Mouse (Mus musculus): ENCODE measurements around the gene Timm17b. TPM values are rescaled to one million over a fixed set of nuclear protein-coding genes. Genes with fewer than 3 reads are reported as not detected.
A peak's percentile ranks its signal among the peaks of the same experiment; 100 is the strongest.
"Not testable (repeated sequence)": the region's sequence is repeated elsewhere in the genome, so short reads cannot be mapped to it uniquely, and the experiment has no call there.

Timm17b gene
- polyA plus RNA-seq, 1 experiment from 2014 or later, result 173 TPM

GRCm38 (mm10) chrX:7910473-7910872, 11.3 kb downstream of the Timm17b start:
- Histone ChIP-seq H3K4me3 (ENCODE audit: low read length) (no peak overlapping the region), H3K9me3 (ENCODE audit: control insufficient read depth, low read length) (no peaks in the 10 kb centered on the region), H3K27ac (ENCODE audit: low read depth, low read length) (no peak overlapping the region), H3K9ac (ENCODE audit: low read depth, low read length) (no peak overlapping the region), H3K4me1 (ENCODE audit: control insufficient read depth, insufficient read depth, low read length) (no peaks in the 10 kb centered on the region), H3K36me3 (ENCODE audit: control insufficient read depth, insufficient read depth, low read length) (peaks cover 5% of the 10 kb centered on the region; the same call in 1 of the 2 replicates), H3K4me2 (replicated peaks; ENCODE audit: low read depth, low read length) (no peak overlapping the region), H3K27me3 (ENCODE audit: control insufficient read depth, insufficient read depth, low read length) (no peaks in the 10 kb centered on the region)
- no peak for ATAC-seq (ENCODE audit: low FRiP score, low TSS enrichment)
- WGBS, result 65% methylated on average over 6 of the region's 6 CpGs

- not testable (repeated sequence) for ATAC-seq (ENCODE audit: low FRiP score, low TSS enrichment); H3K36me3 ChIP-seq (ENCODE audit: control insufficient read depth, insufficient read depth, low read length); H3K9ac ChIP-seq (ENCODE audit: low read depth, low read length); H3K27ac ChIP-seq (ENCODE audit: low read depth, low read length); H3K4me2 ChIP-seq (replicated peaks; ENCODE audit: low read depth, low read length); H3K4me1 ChIP-seq (ENCODE audit: control insufficient read depth, insufficient read depth, low read length); H3K4me3 ChIP-seq (ENCODE audit: low read length); H3K9me3 ChIP-seq (ENCODE audit: control insufficient read depth, low read length)
- WGBS, result 30% methylated on average over 3 of the region's 3 CpGs
- H3K27me3 ChIP-seq (ENCODE audit: control insufficient read depth, insufficient read depth, low read length), result peaks cover 13% of the 10 kb centered on the region
Observed at GRCm38 (mm10) chrX:7915669-7916068, 16.5 kb downstream of the Timm17b start.

- not testable (repeated sequence) for H3K36me3 ChIP-seq (ENCODE audit: control insufficient read depth, insufficient read depth, low read length)
- peaks cover 33% of the 10 kb centered on the region for H3K27me3 ChIP-seq (ENCODE audit: control insufficient read depth, insufficient read depth, low read length)
Observed at GRCm38 (mm10) chrX:7917960-7918359, 18.8 kb downstream of the Timm17b start.

GRCm38 (mm10) chrX:7919601-7920383, 20.6 kb downstream of the Timm17b start, which contains the start of gene Pcsk1n:
Pcsk1n (plus strand) TSS chrX:7919822.
- H3K9me3 ChIP-seq (ENCODE audit: control insufficient read depth, low read length), result no peaks in the 10 kb centered on the region
- H3K27me3 ChIP-seq (ENCODE audit: control insufficient read depth, insufficient read depth, low read length), result peaks cover 35% of the 10 kb centered on the region
- no peak within 1 kb of the TSS for H3K9ac ChIP-seq (ENCODE audit: low read depth, low read length)
- H3K27ac ChIP-seq (ENCODE audit: low read depth, low read length), result no peak within 1 kb of the TSS
- H3K4me1 ChIP-seq (ENCODE audit: control insufficient read depth, insufficient read depth, low read length), result no peaks in the 10 kb centered on the region
- H3K4me2 ChIP-seq (replicated peaks; ENCODE audit: low read depth, low read length), result peak within 1 kb of the TSS; percentile 29
- ATAC-seq (ENCODE audit: low FRiP score, low TSS enrichment), result peak; percentile 62
- H3K36me3 ChIP-seq (ENCODE audit: control insufficient read depth, insufficient read depth, low read length), result no peaks in the 10 kb centered on the region
- 20% methylated on average over 40 of the region's 40 CpGs for WGBS
- peak within 1 kb of the TSS; percentile 17 for H3K4me3 ChIP-seq (ENCODE audit: low read length)

More at GRCm38 (mm10) chrX:7917960-7918359, 18.8 kb downstream of the Timm17b start:
- not testable (repeated sequence) for H3K9me3 ChIP-seq (ENCODE audit: control insufficient read depth, low read length); ATAC-seq (ENCODE audit: low FRiP score, low TSS enrichment); H3K4me2 ChIP-seq (replicated peaks; ENCODE audit: low read depth, low read length); H3K9ac ChIP-seq (ENCODE audit: low read depth, low read length); H3K4me1 ChIP-seq (ENCODE audit: control insufficient read depth, insufficient read depth, low read length); H3K4me3 ChIP-seq (ENCODE audit: low read length); H3K27ac ChIP-seq (ENCODE audit: low read depth, low read length)
- 71% methylated on average over 6 of the region's 6 CpGs for WGBS

GRCm38 (mm10) chrX:7922032-7922431, 22.9 kb downstream of the Timm17b start:
- Histone ChIP-seq H3K9ac (ENCODE audit: low read depth, low read length) (no peak overlapping the region; the same call in 1 of the 2 replicates), H3K4me3 (ENCODE audit: low read length) (peak overlapping the region; percentile 21), H3K4me2 (replicated peaks; ENCODE audit: low read depth, low read length) (peak overlapping the region; percentile 32), H3K36me3 (ENCODE audit: control insufficient read depth, insufficient read depth, low read length) (no peaks in the 10 kb centered on the region), H3K4me1 (ENCODE audit: control insufficient read depth, insufficient read depth, low read length) (no peaks in the 10 kb centered on the region), H3K27me3 (ENCODE audit: control insufficient read depth, insufficient read depth, low read length) (peaks cover 43% of the 10 kb centered on the region), H3K27ac (ENCODE audit: low read depth, low read length) (no peak overlapping the region), H3K9me3 (ENCODE audit: control insufficient read depth, low read length) (no peaks in the 10 kb centered on the region)
- 0 out of 2 replicates have a peak, but pooled peaks have one; percentile 33 for ATAC-seq (ENCODE audit: low FRiP score, low TSS enrichment)
- 30% methylated on average over 48 of the region's 48 CpGs for WGBS

GRCm38 (mm10) chrX:7926266-7926665, 27.1 kb downstream of the Timm17b start:
- Histone ChIP-seq H3K9me3 (ENCODE audit: control insufficient read depth, low read length) (no peaks in the 10 kb centered on the region), H3K27ac (ENCODE audit: low read depth, low read length) (no peak overlapping the region), H3K27me3 (ENCODE audit: control insufficient read depth, insufficient read depth, low read length) (peaks cover 28% of the 10 kb centered on the region), H3K9ac (ENCODE audit: low read depth, low read length) (no peak overlapping the region), H3K36me3 (ENCODE audit: control insufficient read depth, insufficient read depth, low read length) (peaks cover 3% of the 10 kb centered on the region; the same call in 1 of the 2 replicates), H3K4me2 (replicated peaks; ENCODE audit: low read depth, low read length) (no peak overlapping the region), H3K4me3 (ENCODE audit: low read length) (no peak overlapping the region), H3K4me1 (ENCODE audit: control insufficient read depth, insufficient read depth, low read length) (no peaks in the 10 kb centered on the region)
- 75% methylated on average over 6 of the region's 6 CpGs for WGBS
- no peak for ATAC-seq (ENCODE audit: low FRiP score, low TSS enrichment)

GRCm38 (mm10) chrX:7927116-7927515, 28.0 kb downstream of the Timm17b start:
- Histone ChIP-seq H3K9me3 (ENCODE audit: control insufficient read depth, low read length) (no peaks in the 10 kb centered on the region), H3K36me3 (ENCODE audit: control insufficient read depth, insufficient read depth, low read length) (peaks cover 5% of the 10 kb centered on the region; the same call in 1 of the 2 replicates), H3K4me2 (replicated peaks; ENCODE audit: low read depth, low read length) (no peak overlapping the region), H3K9ac (ENCODE audit: low read depth, low read length) (no peak overlapping the region), H3K4me3 (ENCODE audit: low read length) (no peak overlapping the region), H3K27me3 (ENCODE audit: control insufficient read depth, insufficient read depth, low read length) (peaks cover 21% of the 10 kb centered on the region), H3K4me1 (ENCODE audit: control insufficient read depth, insufficient read depth, low read length) (no peaks in the 10 kb centered on the region), H3K27ac (ENCODE audit: low read depth, low read length) (no peak overlapping the region)
- no peak for ATAC-seq (ENCODE audit: low FRiP score, low TSS enrichment)
- 31% methylated on average over 10 of the region's 10 CpGs for WGBS

- 26% methylated on average over 17 of the region's 19 CpGs for WGBS
- Histone ChIP-seq H3K27ac (ENCODE audit: low read depth, low read length) (no peak within 1 kb of the TSS), H3K4me2 (replicated peaks; ENCODE audit: low read depth, low read length) (no peak within 1 kb of the TSS), H3K4me3 (ENCODE audit: low read length) (no peak within 1 kb of the TSS), H3K9me3 (ENCODE audit: control insufficient read depth, low read length) (no peaks in the 10 kb centered on the region), H3K4me1 (ENCODE audit: control insufficient read depth, insufficient read depth, low read length) (no peaks in the 10 kb centered on the region), H3K27me3 (ENCODE audit: control insufficient read depth, insufficient read depth, low read length) (peaks cover 11% of the 10 kb centered on the region; the same call in 1 of the 2 replicates), H3K36me3 (ENCODE audit: control insufficient read depth, insufficient read depth, low read length) (peaks cover 5% of the 10 kb centered on the region; the same call in 1 of the 2 replicates), H3K9ac (ENCODE audit: low read depth, low read length) (no peak within 1 kb of the TSS)
- ATAC-seq (ENCODE audit: low FRiP score, low TSS enrichment), result no peak
Observed at GRCm38 (mm10) chrX:7928270-7928790, 29.2 kb downstream of the Timm17b start, which contains the start of gene Eras. Eras (minus strand) TSS chrX:7928607.

GRCm38 (mm10) chrX:7936874-7937273, 37.7 kb downstream of the Timm17b start:
- Histone ChIP-seq H3K9ac (ENCODE audit: low read depth, low read length) (no peak overlapping the region), H3K36me3 (ENCODE audit: control insufficient read depth, insufficient read depth, low read length) (peaks cover 9% of the 10 kb centered on the region; the same call in 1 of the 2 replicates), H3K4me3 (ENCODE audit: low read length) (no peak overlapping the region), H3K27me3 (ENCODE audit: control insufficient read depth, insufficient read depth, low read length) (no peaks in the 10 kb centered on the region), H3K27ac (ENCODE audit: low read depth, low read length) (no peak overlapping the region), H3K4me2 (replicated peaks; ENCODE audit: low read depth, low read length) (no peak overlapping the region), H3K4me1 (ENCODE audit: control insufficient read depth, insufficient read depth, low read length) (no peaks in the 10 kb centered on the region), H3K9me3 (ENCODE audit: control insufficient read depth, low read length) (no peaks in the 10 kb centered on the region)
- WGBS, result 50% methylated on average over 11 of the region's 11 CpGs
- no peak for ATAC-seq (ENCODE audit: low FRiP score, low TSS enrichment)
